Mouse (Mus musculus) gonadal fat pad, adult 2 months (tissue): Measurements from ENCODE around the gene Gm3248. TPM values are rescaled to one million over a fixed set of nuclear protein-coding genes. Genes with fewer than 3 reads are reported as not detected.
"Not testable (repeated sequence)": the region's sequence is repeated elsewhere in the genome, so short reads cannot be mapped to it uniquely, and the experiment has no call there.

Experiments used
- DNase-seq: peaks from one replicate; pipeline ENCODE4 v3.0.0-alpha.2; 2012; ENCODE audit warnings: low read depth
- polyA plus RNA-seq: library from polyadenylated mRNA; depleted of rRNA; stranded (reverse); fragments of >200 nt; gene quantifications from 2 replicates; pipeline ENCODE4 v1.2.3, GENCODE M21; 2012; rRNA removed

The Gm3248 gene
- polyA plus RNA-seq, result 0.22 and 0.24 TPM in 2 replicates

GRCm38 (mm10) chr14:5961635-5962034 is at the start of gene Gm3248:
Gm3248 (minus strand) TSS chr14:5961745.
- DNase-seq, result not testable (repeated sequence)

GRCm38 (mm10) chr14:5987136-5987535 is 25.6 kb upstream of the Gm3248 start:
- DNase-seq, result not testable (repeated sequence)

- not testable (repeated sequence) for DNase-seq
These were observed 17.5 kb upstream of the Gm3248 start, which contains the start of gene Gm3453 for GRCm38 (mm10) chr14:5979037-5979436. Gm3453 (minus strand) TSS chr14:5979137.

GRCm38 (mm10) chr14:5962441-5962840 is 896 bp upstream of the Gm3248 start:
- DNase-seq, result not testable (repeated sequence)

- not testable (repeated sequence) for DNase-seq
These were observed 443 bp downstream of the Gm3248 start for GRCm38 (mm10) chr14:5961102-5961501.

- not testable (repeated sequence) for DNase-seq
These were observed 1.1 kb downstream of the Gm3248 start for GRCm38 (mm10) chr14:5960479-5960878.

GRCm38 (mm10) chr14:5923276-5923675 is 38.3 kb downstream of the Gm3248 start:
- not testable (repeated sequence) for DNase-seq

GRCm38 (mm10) chr14:5918330-5918942 is 43.1 kb downstream of the Gm3248 start:
- not testable (repeated sequence) for DNase-seq

- DNase-seq, result not testable (repeated sequence)
These were observed 47.8 kb downstream of the Gm3248 start for GRCm38 (mm10) chr14:5913701-5914100.

Other genes with a start within 250 kb of the Gm3248 start
- 1.4 and 3.4 TPM in 2 replicates for gene Gm3373, start 220.2 kb downstream of the Gm3248 start, polyA plus RNA-seq
- 0.93 and 2.2 TPM in 2 replicates for gene Gm3383, start 153.8 kb downstream of the Gm3248 start, polyA plus RNA-seq
- not detected in 2 replicates for gene Gm3424, start 131.4 kb downstream of the Gm3248 start, polyA plus RNA-seq
- 0.05 and 0.09 TPM in 2 replicates for gene Gm8237, start 81.4 kb downstream of the Gm3248 start, polyA plus RNA-seq
- gene Gm3453, start 17.4 kb upstream of the Gm3248 start, polyA plus RNA-seq, result not detected in 2 replicates
- not detected in 2 replicates for gene Gm6337, start 96.5 kb upstream of the Gm3248 start, polyA plus RNA-seq
- gene Gm8206, start 132.2 kb upstream of the Gm3248 start, polyA plus RNA-seq, result 0.18 and 0.28 TPM in 2 replicates
- 0.15 and 0.35 TPM in 2 replicates for gene Gm3468, start 146.9 kb upstream of the Gm3248 start, polyA plus RNA-seq
- gene Gm3476, start 164.1 kb upstream of the Gm3248 start, polyA plus RNA-seq, result not detected in 2 replicates